Mouse (Mus musculus) cerebral cortex, adult 2 months (tissue): ENCODE results near the gene Sesn1.

ENCODE experiments used
- WGBS: fragments of 180-500 bp; shearing (Covaris S2); methylation state at CpG from one replicate; pipeline ENCODE4 v1.1.7; 2018; 5-methylcytosine and 5-hydroxymethylcytosine counted together

Gene Sesn1

GRCm38 (mm10) chr10:41821171-41821570 is 11.4 kb downstream of the Sesn1 start:
- WGBS, result 88% methylated on average over 6 of the region's 6 CpGs

- 27% methylated on average over 5 of the region's 5 CpGs for WGBS
Measured at GRCm38 (mm10) chr10:41822573-41823281, 13.0 kb downstream of the Sesn1 start.

- WGBS, result 87% methylated on average over 4 of the region's 4 CpGs
Measured at GRCm38 (mm10) chr10:41823282-41823675, 13.5 kb downstream of the Sesn1 start.

GRCm38 (mm10) chr10:41823916-41824315 is 14.2 kb downstream of the Sesn1 start:
- WGBS, result 92% methylated on average over 4 of the region's 4 CpGs

- 85% methylated on average over 10 of the region's 10 CpGs for WGBS
Measured at GRCm38 (mm10) chr10:41825041-41825440, 15.3 kb downstream of the Sesn1 start.

- WGBS, result 74% methylated on average over 4 of the region's 4 CpGs
Measured at GRCm38 (mm10) chr10:41825996-41826395, 16.3 kb downstream of the Sesn1 start.

- WGBS, result 85% methylated on average over 6 of the region's 6 CpGs
Measured at GRCm38 (mm10) chr10:41826526-41827116, 16.9 kb downstream of the Sesn1 start.

- WGBS, result 91% methylated on average over 4 of the region's 4 CpGs
Measured at GRCm38 (mm10) chr10:41827784-41828183, 18.0 kb downstream of the Sesn1 start.

GRCm38 (mm10) chr10:41829191-41829590 is 19.5 kb downstream of the Sesn1 start:
- 79% methylated on average over 5 of the region's 5 CpGs for WGBS

- WGBS, result 95% methylated on average over 2 of the region's 2 CpGs
Measured at GRCm38 (mm10) chr10:41829980-41830379, 20.2 kb downstream of the Sesn1 start.

GRCm38 (mm10) chr10:41830445-41830844 is 20.7 kb downstream of the Sesn1 start:
- WGBS, result 36% methylated on average over 4 of the region's 4 CpGs

GRCm38 (mm10) chr10:41830851-41831522 is 21.3 kb downstream of the Sesn1 start:
- 48% methylated on average over 9 of the region's 9 CpGs for WGBS

- WGBS, result 54% methylated on average over 6 of the region's 6 CpGs
Measured at GRCm38 (mm10) chr10:41832191-41832590, 22.5 kb downstream of the Sesn1 start.

GRCm38 (mm10) chr10:41834131-41834530 is 24.4 kb downstream of the Sesn1 start:
- WGBS, result 77% methylated on average over 2 of the region's 2 CpGs

- WGBS, result 78% methylated on average over 4 of the region's 4 CpGs
Measured at GRCm38 (mm10) chr10:41838911-41839310, 29.2 kb downstream of the Sesn1 start.

GRCm38 (mm10) chr10:41847737-41848136 is 38.0 kb downstream of the Sesn1 start:
- WGBS, result 87% methylated on average over 8 of the region's 8 CpGs

GRCm38 (mm10) chr10:41848721-41849120 is 39.0 kb downstream of the Sesn1 start:
- WGBS, result 79% methylated on average over 2 of the region's 2 CpGs

- WGBS, result 71% methylated on average over 2 of the region's 2 CpGs
Measured at GRCm38 (mm10) chr10:41860275-41860688, 50.5 kb downstream of the Sesn1 start.

GRCm38 (mm10) chr10:41863053-41863452 is 53.3 kb downstream of the Sesn1 start:
- WGBS, result 87% methylated on average over 2 of the region's 2 CpGs

- 23% methylated on average over 3 of the region's 3 CpGs for WGBS
Measured at GRCm38 (mm10) chr10:41866069-41866837, 56.5 kb downstream of the Sesn1 start.

GRCm38 (mm10) chr10:41867956-41868355 is 58.2 kb downstream of the Sesn1 start:
- WGBS, result 82% methylated on average over 5 of the region's 5 CpGs

GRCm38 (mm10) chr10:41870101-41870500 is 60.4 kb downstream of the Sesn1 start:
- WGBS, result 62% methylated on average over 2 of the region's 2 CpGs
